Mouse (Mus musculus): Measurements from ENCODE around the gene Nrm.
"Not testable (repeated sequence)": the region's sequence is repeated elsewhere in the genome, so short reads cannot be mapped to it uniquely, and the experiment has no call there.

Gene Nrm

DNA sequence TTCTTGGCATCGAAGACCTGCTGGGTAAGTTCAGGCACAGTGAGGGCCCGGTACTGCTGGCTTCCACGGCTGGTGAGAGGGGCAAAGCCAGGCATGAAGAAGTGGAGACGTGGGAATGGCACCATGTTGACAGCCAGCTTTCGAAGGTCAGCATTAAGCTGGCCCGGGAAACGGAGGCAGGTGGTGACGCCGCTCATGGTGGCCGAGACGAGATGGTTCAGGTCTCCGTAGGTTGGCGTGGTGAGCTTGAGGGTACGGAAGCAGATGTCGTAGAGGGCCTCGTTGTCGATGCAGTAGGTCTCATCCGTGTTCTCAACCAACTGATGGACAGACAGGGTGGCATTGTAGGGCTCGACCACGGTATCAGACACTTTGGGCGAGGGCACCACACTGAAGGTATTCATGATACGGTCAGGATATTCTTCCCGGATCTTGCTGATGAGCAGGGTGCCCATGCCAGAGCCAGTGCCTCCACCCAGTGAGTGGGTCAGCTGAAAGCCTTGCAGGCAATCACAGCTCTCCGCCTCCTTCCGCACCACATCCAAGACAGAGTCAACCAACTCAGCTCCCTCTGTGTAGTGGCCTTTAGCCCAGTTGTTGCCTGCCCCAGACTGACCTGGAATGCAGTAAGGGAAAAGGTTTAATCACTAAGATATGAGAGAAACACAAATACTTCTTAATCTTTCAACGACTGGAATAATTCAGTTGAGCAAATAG, 25.5 kb upstream of the Nrm start:
- peak; percentile 16 to 34 for DNase-seq

DNA sequence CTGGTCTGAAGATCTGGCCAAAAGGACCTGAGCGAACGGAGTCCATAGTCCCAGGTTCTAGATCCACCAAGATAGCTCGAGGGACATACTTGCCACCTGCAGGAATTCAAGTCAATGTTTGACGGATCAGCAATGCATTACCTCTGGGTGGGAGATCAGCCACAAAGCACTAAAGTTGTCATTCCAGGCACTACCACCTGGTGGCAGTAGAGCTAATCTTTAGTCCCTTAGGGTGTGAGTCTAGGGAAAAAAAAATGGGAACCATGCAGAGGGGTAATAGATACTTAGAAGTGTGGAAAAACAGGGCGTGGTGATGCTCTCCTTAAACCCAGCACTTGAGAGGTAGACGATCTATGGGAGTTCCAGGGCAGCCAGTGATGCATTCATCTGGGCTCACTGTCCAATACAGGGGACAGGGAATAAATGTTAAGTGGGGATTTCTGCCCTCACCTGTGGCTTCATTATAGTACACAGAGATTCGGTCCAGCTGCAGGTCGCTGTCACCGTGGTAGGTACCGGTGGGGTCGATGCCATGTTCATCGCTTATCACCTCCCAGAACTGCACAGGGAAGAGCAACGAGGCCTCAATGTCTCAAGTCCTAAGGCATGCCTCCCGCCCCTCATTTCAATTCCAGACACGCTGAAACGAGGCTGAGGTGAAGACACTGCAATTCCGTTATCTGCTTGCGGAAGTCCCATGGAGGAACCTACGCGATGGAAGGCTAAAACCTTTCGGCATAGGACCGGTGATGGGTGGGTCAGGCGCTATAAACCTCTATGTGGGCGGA, 24.7 kb upstream of the Nrm start:
- DNase-seq = peak; percentile 87 to 93

DNA sequence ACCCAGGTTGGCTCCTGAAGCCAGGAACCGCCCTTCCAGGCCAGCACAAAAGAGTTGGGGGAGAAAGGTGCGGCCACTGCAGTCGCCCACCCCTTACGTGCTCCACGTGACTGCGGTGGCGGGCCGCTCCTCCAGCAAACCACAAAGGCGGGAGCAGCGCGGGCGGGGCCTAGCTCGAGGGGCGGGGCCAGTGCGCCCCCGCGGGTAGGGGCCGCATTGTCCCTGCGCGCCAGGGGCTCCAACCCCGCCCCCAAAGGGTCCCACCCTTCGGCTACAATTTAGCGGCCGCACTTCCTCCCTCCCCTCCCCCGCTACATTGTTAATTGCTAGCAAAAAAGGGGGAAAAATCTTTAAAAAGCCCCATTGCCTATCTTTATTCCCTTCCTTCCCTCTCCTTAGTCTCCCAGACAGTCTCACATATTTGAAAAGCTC, 24.1 kb upstream of the Nrm start:
- DNase-seq = peak; percentile 60 to 77

DNA sequence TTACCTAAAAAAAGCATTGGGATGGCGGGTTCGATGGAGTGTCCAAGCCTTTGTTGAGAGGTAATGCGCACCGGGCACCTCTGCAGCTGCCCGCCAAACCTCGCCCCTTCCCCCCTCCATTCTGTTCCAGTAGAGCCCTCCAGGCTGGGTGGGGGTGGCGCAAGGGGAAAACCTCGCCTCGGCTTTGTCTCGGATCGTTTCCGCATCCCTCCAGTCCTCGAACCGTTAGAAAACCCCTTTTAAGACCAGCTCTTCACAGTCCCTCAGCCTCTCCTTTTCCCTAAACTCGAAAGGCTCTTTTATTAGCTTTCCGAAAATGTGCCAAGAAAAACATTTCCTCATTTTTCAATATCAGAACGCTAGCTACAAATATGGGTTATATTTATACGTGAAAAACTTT, 23.6 kb upstream of the Nrm start:
- DNase-seq = peak; percentile 36 to 48

DNA sequence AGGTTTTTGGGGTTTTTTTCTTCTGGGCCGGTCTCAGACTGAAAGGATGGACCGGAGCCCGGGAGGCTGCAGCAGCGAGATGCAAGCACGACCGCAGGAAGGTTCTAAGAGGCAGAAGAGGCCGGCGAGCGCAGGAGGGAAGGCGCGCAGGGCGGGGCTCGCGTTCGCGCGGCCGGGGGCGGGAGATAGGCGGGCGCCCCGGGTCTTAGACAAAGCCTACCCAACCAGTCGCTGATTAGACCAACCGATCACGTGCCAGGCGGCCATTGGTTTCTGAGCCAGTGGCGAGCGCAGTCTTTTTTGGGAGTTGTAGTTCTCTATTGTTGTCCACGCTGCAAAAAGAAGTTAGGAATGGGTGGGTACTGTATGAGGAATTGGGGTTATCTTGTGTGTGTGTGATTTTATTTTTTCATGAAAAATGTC, 23.0 kb upstream of the Nrm start, which contains the start of gene Tubb5:
Gene Tubb5, minus strand, starts transcription at position 185 of the 423 bp plus-strand sequence.
- DNase-seq = peak; percentile 94 to 97

DNA sequence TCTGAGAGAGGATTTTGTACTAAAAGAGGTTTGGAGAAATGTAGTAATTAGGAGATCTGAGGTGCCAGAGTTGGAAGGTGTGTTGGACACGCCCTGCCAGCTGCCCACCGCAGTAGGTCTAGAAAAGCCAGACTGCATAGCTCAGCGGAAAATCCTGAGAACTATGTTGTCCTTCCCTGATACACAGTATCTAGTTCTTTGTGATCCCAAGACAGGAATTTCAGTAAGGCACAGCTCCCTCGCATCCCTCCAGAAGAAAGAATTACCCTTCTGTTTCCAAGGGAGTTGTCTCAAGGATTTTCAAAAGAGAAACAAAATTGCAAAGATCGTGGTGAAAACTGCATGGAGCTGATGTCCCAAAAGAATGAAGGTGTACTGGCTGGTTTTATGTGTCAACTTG, 22.5 kb upstream of the Nrm start:
- DNase-seq = no peak

DNA sequence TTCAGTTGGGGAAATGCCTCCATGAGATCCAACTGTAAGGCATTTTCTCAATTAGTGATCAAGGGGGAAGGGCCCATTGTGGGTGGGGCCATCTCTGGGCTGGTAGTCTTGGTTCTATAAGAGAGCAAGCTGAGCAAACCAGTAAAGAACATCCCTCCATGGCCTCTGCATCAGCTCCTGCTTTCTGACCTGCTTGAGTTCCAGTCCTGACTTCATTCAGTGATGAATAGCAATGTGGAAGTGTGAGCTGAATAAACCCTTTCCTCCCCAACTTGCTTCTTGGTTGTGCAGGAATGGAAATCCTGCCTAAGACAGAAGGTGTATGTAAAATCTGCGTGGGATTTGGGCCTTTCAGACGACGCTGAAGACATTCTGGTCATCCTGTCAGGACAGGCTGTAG, 22.1 kb upstream of the Nrm start:
- DNase-seq = not testable (repeated sequence)

DNA sequence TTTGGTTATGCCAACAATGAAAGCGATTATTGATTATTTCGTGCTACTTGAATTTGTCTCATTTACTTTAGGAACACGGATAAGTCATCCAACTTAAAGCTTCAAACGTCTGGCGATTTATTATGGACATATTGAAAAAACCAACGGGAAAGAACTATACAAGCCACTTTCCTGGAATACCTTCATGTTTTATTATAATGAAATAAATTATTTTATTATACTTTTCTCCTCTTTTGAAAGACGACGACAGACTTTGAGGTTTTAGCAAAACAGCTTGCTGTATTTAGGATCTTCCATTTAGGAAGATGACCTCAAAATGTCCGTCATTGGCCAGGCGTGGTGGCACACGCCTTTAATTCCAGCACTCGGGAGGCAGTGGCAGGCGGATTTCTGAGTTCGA, 20.6 kb upstream of the Nrm start:
- DNase-seq = no peak

DNA sequence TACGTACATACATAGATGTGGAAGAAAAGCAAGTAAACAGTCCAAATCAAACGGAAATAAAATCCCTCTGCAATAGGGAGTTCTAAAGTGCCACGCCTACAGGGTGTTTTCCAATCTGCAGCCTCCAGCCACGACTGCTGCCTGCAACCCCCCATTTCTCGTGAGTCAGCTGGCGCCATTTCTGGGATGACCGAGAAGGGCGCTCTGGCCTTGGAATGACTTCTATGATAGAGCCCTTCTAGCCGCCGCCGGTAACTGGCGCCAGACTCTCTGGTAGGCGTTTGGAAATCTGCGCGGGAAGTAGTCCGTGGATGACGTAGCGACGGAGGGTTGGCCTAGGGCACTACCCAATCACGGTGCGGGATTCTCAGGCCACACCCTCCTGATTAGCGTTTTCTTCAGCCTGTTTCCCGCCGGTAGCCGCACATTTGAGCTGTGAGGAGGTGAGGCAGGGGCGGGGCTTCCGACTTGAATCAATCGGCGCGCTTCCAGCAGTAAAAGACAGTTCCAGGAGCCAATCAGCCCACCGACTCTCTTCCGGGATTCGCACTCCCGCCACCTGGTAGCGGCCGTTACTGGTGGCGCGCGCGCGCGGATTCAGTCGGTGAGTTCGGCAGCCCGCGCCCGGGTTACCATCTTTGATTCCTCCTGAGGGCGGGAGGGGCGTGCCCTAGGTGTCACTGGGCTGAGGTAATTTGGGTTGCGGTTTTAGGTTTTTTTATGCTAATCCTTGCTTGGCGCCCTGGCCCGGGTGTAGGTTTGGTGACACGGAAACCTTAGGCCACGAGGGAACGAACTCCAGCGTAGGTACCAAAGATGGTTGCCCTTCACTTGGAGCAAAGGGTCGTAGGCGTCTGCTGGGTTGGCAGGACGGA, 19.8 kb upstream of the Nrm start, which contains the start of gene Mdc1:
Gene Mdc1, plus strand, starts transcription at position 440 of the 875 bp plus-strand sequence.
- peak; percentile 99 for DNase-seq

DNA sequence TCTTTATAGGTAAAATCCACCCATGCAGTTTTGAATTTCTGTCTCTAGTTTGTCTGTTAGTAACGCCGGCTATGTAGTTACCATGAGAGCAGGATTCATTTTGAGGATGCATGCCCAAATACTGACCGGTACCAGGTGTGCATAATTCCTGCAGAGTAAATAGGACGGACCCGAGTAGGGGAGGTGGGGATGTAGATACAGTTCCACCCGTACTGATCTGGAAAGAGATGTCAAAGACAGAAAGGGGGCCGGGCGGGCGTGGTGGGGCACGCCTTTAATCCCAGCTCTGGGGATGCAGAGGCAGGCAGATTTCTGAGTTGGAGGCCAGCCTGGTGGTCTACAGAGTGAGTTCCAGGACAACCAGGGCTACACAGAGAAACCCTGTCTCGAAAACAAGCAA, 19.1 kb upstream of the Nrm start:
- DNase-seq = no peak

DNA sequence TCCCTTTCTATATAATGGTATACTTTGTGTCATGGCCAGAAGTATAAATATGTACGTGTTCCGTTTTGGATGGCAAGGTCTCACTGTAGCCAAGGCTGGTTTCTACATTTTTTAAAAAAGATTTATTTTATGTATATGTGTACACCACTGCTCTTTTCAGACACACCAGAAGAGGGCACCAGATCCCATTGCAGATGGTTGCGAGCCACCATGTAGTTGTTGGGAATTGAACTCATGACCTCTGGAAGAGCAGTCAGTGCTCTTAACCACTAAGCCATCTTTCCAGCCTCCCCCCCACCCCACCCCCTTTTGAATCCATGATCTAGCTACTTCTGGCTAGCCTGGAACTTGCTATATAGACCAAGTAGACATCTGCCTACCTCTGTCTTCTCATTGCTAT, 17.6 kb upstream of the Nrm start:
- no peak for DNase-seq

DNA sequence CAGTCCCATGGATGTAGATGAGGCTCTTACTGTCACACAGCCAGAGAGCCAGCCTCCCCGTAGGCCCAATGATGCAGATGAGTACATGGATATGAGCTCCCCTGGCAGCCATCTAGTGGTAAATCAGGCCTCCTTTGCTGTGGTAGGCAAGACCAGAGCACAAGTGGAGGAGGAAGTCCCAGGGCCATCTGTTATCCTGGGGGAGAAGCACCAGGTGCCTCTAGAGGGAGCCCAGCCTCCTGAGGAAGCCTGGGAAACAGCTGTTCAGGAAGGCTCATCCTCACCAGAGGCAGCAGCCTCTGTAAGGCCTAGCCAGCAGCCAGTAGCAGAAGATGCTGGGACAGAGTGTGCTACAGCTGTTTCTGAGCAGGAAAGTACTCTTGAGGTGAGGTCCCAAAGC, 13.0 kb upstream of the Nrm start:
- DNase-seq = no peak

DNA sequence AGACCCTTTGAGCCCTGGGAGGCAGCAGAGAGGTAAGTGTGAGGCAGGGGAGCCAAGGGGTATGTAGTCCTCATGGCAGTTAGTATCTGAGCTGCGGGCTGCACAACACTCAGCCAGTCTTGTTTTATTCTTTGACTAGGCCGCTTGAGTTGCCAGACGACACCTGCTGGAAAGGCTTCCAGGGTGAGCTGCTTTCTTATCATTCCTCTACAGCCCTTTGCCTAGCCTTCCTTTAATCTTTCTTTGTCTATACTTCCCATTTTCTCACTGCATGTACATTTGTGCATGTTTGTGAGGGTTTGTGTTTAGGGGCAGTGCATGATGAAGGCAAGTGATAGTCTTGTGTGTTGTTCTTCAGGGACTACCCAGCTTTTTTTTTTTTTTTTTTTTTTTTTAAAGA, 10.1 kb upstream of the Nrm start:
- no peak for DNase-seq

DNA sequence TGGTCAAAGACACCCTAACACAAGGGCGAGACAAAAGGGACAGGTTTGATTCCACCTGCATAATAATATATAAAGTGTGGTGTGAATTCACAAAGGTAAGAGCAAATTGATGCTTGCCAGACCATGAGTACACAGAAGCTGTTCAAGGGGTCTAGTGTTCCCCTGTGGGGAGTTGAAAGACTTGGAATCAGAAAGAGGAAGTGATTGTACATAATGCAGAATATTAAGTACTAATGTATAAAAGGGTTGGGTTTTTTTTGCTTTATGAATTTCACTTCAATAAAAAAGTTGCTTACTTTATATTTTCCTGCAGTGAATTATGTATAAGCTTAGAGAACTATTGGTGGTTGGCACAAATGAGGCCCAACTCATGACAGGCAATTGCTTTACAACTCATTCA, 1.7 kb upstream of the Nrm start:
- no peak for DNase-seq

DNA sequence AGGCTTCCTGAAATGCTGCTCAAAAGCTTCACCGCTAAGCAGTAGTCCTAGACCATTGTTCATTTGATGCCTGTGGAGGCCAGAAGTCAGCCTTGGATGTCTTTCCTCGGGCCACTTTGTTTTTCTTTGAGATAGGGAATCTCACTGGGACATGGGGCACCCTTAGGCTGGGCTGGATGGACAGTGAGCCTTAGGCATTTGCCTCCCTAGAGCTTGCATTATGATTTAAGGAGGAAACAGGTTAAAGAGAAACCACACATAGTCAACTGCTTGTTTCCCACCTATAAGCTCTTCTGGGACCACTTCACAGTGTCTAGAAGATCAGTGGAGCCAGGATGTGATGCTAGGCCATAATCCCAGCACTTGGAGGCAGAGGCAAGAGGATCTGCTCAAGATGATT, 1.3 kb upstream of the Nrm start:
- no peak for DNase-seq

DNA sequence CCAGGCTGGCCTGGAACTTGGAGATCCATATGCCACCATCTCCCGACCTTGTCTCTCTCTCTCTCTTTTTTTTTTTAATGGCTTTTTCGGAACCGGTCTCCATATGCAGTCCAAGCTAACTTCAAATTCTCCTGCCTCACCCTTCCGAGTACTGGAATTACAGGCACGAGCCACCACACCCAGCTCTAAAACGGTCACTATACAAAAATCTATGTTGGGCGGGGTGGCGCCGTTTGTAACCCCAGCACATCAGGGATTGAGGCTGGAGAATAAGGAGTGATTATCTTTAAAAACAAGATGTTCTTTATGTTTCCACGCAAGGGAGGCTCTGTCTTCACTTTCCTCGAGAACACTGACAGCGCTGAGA, 304 bp upstream of the Nrm start:
- DNase-seq = no peak

DNA sequence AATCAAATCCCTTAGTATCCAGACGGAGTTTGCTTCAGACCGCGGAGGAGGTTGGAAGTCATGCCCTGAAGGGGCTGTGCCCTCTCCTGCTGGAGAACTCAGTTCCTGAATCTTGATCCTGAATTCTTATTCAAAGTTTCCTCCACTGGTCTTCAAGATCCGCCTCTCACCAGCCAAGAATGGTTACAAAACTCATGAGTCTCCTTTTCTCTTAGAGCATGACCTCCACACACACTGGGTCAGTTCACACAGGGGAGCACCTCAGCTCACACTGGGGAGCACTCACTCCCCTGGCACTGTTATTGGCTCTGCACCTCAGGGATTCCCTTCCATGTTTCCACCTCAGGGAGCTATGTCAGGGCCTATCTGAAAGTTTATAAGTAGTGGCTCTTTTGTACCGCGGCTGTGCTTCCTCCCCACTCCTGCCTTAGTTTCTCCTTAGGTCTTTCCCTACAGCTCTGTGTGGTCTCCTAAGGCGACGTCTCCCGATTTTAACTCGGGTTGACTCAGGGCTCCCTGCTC, 3.8 kb downstream of the Nrm start:
- no peak for DNase-seq

DNA sequence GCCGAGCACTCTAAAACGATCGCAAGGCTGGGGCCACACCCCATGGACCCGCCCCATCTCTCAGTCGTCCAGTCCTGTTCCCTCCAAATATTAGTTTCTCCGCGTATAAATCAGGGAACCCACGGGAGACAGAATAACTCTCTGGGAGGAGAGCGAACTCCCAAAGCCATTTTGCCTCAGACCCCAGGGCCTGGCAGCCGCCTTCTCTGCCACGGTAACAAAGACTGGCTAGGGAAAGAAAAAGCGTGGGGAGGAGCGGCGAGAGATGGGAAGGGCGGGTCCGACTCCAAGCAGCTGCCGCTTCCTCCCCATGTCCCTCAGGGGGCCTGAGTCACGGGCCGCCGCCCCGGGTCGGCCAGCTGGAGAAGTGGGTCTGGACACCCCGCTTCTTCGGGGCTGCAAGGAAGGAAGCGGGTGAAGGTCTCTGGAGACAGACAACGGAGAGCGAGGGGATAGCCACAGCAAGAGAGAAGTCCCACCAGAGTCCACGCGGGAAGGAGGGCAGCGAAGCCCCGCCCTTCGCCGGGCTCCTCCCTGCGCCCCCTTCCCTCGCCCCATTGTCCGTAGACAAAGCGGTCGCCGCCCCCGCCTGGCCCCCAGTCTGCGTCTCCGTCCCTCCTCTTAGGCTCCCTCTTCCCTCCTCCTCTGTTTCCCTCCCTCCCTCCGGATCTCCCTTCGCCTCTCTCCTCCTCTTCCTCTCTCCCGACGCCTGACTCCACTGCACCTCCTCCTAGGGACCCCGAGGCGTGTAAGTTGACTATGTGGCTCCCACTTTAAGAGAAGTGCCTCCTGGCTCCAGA, 4.6 kb downstream of the Nrm start, which contains the start of gene Ppp1r18:
Gene Ppp1r18, plus strand, starts transcription at position 113 of the 800 bp plus-strand sequence.
- no peak for DNase-seq

DNA sequence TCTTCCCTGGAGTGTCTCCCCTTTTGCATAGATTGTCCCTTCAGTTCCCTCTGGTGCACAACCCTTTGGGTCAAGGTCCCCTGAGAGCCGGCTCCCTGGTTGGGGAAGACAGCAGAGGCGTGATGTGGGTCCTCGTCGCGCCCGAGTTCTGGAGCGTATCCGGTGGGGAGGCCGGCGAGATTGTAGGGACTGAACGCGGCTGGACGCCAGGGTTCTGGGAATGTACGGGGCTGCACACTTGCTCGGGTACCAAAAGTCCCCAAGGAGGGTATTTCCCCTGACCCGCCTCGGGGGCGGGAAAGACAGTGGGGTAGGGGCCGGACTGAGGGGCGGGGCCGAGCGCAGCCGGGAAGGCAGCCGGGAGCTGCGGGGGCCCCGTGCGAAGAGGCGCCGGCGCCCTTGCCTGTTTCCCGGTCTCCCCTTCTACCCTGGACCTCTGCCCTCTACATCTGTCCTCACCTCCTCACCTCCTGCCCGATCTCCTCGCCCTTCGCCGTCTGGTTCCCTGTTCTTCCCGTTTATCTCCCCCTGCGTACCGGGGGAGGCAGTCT, 5.2 kb downstream of the Nrm start:
- DNase-seq = peak; percentile 18 to 29

DNA sequence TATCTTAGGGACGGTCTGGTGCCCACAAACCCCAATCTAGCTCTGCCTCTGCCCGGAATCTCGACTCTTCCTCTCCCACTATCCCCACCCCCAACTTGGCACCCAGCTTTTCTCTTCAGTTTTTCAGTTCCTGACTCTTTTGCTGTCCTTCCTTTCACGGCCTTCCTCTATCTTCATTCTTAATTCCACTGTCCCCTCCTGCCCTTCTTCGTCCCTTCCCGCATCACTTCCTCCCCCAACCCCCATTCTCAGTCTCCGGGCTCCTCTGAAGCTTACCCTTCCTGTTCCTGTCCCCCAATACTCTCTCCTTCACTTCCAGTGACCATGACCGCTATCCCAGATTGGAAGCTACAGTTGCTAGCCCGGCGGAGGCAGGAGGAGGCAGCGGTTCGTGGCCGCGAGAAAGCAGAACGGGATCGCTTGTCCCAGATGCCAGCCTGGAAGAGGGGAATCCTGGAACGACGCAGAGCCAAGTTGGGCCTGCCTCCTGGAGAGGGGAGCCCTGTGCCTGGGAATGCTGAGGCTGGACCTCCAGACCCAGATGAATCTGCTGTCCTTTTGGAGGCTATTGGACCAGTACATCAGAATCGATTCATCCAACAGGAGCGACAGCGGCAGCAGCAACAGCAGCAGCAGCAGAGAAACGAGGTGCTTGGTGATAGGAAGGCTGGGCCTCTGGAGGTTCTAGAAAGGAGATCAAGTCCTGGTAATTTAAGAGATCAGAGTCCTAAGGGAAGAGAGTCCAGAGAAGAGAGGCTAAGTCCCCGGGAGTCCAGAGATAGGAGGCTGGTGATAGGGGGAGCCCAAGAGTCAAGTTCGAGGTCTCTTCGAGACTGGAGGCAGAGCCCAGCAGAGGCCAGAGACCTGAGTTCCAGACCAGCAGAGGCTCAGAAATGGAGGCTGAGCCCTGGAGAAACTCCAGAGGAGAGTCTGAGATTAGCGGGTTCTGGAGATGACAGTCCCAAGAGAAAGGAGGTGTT, 6.1 kb downstream of the Nrm start:
- no peak for DNase-seq

All from cerebellum, postnatal 36 days (tissue).